Mouse (Mus musculus) stomach, postnatal 0 days (tissue): Measurements from ENCODE around the gene Vps72.

Experiments used
- CTCF ChIP-seq: IDR thresholded peaks from 2 replicates; pipeline ENCODE4 v1.5.1; 2016; ENCODE audit warnings: antibody characterized with exemption, low read depth, mild to moderate bottlenecking, moderate library complexity
- EP300 ChIP-seq: optimal IDR thresholded peaks from 2 replicates; pipeline ENCODE3; 2016; ENCODE audit warnings: antibody characterized with exemption

- TF ChIP-seq CTCF, result no peak
- TF ChIP-seq EP300, result no peak
These were observed 4.3 kb upstream of the Vps72 start, which contains the start of gene Pip5k1a for GRCm38 (mm10) chr3:95106338-95107117.
